Mouse (Mus musculus) right cerebral cortex, adult 18-20 months (tissue): Measurements from ENCODE around the gene Gm34302.
"Not testable (repeated sequence)": the region's sequence is repeated elsewhere in the genome, so short reads cannot be mapped to it uniquely, and the experiment has no call there.

ENCODE experiments used
- DNase-seq: peaks from one replicate; pipeline ENCODE4 v3.0.0; 2022; ENCODE audit warnings: mixed read lengths

Gene Gm34302

DNA sequence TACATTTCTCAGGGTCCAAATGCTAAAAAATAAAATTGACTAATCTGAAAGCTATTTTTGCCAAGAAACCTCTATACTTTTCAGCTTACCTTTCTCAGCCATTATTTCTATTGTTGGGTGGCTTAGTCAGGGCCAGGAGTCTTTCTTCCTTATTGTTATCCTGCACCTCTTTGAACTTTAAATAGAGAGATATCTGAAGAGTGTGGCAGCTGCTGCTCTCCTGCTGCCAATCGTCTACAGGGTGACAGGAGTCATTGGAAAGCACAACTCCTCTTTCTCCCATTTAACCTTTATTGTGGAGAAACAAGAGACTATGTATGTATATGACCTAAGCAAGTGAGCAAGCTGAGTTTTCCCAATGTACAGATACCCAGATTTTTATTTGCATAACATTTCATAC lies at the start of gene Gm34302:
Gm34302 (minus strand) TSS at position 154 of the 400 bp plus-strand sequence.
- no peak for DNase-seq

DNA sequence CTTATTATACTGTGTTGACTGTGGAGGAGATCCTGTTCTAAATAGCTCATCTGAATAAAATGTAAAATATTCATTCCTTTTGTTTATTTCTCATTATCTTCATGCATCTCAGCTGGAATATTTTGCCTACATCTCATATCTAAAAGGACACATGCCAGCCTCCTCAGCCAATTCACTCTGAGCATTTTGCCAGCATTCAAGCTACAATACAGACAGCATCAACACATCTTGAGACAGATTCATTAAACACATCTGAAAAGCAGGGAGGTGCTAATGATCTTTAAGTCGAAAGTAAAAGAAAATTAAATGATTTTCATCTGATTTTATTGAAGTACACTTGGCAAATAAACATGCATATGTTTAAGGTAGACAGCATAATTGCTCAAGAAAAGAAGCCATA lies 48.2 kb upstream of the Gm34302 start:
- DNase-seq: no peak

DNA sequence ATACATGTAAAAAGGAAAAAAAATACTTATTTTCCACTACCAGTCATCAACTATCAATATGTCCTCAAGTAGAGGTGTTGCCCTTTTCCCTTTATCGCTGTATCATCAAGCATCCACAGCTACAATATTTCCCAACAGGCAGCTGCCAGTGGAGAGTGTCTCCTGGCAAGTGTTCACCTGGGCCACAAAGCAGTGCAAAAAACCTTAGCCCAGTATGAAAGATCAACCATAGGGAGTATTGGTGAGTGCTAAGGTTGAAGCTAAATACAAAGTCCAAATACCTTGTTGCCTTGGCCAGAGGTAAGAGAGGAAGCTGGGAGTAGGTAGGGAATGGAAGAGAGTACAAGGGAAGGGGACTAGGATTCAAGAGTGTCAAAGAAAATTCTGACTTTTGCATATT lies 34.0 kb upstream of the Gm34302 start:
- no peak for DNase-seq

DNA sequence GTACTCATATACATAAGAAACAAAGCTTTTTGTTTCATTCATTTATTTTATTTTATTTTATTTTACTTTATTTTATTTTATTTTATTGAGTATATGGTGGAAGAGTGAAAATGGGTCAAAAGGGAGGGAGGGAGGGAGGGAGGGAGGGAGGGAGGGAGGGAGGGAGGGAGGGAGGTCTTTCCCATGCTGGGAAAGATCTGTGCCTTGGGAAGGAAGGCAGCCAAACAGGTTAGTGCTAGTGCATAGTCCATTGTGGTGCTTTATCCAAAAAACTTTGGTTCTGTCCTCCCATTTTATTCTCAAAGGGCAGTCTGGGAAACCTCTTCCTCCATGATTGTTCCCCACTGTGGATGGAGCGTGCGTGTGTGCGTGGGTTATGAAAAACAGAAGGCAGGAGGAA lies 32.6 kb upstream of the Gm34302 start:
- not testable (repeated sequence) for DNase-seq

DNA sequence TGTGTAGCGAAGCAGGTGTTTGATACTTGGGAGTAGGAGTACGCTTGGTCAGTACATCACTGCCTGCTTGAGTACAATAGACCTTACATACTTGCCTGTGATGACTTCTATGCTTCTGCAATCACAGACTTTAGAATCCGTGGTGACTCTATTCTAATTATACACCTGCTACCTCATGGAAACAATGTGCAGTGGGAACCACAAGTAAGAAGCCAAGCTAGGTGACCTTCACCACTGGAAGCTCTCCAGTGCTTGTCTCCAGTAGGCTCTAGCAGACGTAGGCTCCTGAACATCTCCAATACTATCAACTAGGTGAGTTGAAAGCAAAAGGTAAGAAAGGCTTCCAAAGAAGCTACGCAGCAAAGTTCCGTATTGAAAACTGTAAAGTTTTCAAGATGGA lies 27.6 kb upstream of the Gm34302 start:
- no peak for DNase-seq

DNA sequence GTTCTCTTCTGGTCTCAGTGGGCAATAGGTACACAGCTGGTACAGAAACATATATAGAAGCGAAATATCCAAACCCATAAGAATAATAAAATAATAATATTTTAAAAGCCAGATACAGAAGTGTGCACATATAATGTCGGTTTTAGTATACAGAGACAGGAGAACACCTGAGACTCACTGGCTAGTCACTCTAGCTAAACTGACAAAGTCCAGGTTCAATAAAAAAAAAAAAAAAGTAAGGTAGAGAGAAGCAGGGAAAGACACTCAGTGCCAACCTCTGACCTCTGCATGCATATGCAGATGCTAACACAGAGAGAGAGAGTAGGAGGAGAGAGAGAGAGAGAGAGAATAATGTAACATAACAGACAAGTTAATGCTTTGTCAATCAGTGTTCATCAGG lies 25.8 kb upstream of the Gm34302 start:
- no peak for DNase-seq

DNA sequence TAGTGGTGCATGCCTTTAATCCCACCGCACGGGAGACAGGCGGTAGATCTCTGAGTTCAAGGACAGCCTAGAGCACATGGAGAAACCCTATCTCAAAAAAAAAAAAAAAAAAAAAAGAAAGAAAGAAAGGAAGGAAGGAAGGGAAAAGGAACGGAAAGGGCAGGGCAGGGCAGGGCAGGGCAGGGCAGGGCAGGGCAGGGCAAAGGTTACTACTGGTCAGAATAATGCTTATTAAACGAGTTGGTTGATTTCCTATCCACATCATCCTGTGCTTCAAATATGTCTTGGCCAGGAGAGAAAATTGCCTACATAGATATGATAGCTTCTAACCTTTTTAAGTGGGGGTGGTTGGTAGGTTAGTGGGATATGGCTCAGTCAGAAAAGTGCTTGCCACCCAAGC lies 25.2 kb upstream of the Gm34302 start:
- DNase-seq: no peak

DNA sequence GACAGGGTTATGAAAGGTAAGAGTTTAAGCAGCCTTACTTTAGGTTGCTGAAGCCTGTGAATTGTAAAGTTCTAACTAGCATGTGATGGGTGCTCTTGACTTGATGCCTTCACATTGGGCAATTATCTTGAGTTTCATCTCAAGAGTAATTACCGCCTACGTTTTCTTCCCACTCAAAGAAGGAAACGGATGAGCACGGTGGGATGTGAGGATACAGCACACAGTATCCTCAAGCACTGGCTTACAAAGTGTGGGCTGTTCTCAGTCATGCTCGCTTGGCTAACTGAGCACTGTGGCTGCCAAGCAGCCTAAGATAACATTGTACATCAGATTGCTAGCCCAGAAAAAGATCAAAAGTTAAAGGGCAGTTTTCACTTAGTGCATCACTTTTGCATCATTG lies 20.8 kb upstream of the Gm34302 start:
- DNase-seq: peak; percentile 29

DNA sequence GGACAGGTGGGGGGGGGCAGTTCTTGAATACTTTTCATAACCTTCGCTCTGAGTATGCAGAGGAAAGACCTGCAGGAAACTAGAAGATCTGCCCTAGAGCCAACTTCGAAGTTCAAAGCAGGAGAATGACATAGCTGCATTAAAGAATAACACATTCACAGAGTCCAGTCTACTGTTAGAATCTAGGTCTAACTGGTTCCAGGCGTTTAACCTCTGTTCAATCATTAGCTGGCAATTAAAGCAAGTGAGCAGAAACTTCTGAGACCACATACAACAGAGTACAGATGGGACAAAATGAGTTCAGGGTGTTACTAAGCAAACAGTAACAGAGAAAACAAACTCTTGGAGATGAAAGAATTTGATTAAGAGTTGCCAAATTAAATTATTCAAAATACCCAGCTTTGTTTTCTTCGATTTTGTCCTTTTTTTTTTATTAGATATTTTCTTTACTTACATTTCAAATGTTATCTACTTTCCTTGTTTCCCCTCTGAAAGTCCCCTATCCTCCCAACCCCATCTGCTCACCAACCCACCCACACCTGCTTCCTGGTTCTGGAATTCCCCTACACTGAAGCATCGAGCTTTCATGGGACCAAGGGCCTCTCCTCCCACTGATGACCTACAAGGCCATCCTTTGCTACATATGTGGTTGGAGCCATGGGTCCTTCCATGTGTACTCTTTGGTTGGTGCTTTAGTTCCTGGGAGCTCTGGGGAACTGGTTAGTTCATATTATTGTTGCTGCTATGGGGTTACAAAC lies 11.1 kb upstream of the Gm34302 start:
- DNase-seq: no peak

DNA sequence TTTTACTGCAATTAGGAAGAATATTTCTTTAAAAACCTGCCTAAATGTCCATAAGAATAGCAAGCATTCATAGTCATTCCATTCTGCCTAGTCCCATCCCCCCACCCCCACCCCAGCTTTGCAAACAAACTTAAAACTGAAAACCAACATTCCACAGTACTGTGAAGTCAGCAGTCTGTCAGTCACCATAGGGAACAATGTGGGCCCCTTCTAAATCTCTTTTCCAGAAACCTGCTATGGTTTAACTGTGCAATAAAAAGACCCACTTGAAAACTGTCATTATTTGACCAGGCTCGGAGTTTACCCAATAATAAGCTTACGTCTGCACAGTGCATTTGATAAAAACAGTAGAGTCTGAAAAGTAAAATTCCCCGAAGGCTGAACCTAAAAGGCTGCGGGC lies 9.9 kb upstream of the Gm34302 start:
- no peak for DNase-seq

DNA sequence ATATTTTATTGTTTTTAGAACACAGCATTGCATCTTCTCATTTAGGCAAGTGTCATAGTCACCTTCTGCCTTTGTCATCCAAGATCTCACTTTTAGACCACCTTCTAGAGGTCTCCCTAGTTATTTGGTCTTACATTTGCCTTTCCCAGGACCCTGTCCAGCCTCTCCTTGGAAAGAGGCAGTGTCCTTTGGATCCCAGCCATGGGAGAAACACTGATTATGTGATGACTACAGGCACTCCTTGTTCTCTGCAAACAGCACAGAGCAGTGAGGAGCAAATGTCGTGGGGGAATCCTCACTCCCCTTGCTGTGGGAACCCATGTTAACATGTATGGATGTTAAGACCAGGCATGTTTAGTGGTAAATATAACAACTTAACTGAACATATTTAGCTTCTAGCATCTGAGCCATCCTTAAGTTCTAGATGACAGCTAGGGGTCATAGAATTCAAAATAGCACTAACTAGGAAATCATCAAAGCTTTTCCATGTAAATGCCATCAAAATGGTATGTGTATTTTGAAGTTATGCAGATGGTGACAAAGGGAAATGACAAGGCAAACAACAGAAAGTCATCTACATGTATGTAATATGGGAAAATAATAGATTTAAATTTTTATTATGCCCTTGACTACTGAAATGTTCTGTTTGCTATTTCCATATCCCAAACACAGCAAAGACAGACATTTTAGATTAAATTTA lies 43.1 kb downstream of the Gm34302 start:
- no peak for DNase-seq

DNA sequence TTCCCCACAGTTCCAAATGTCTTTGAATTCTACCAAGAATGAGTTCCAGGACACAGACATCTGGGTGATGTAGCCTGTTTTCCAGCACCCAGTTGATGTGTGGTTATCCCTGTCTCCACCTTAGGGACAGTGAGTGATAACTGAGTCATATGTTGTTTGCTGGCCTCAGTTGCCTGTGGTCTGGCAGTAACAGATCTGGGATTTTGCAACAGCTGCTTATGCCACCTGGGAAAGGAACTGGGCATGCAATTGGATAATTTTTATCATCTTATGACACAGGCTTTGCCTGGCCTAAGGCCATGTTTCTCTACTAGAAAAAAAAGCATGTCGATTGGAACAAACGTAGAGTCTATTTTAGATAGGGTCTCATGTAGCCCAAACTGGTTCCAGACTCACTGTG lies 43.9 kb downstream of the Gm34302 start:
- DNase-seq: peak; percentile 7

DNA sequence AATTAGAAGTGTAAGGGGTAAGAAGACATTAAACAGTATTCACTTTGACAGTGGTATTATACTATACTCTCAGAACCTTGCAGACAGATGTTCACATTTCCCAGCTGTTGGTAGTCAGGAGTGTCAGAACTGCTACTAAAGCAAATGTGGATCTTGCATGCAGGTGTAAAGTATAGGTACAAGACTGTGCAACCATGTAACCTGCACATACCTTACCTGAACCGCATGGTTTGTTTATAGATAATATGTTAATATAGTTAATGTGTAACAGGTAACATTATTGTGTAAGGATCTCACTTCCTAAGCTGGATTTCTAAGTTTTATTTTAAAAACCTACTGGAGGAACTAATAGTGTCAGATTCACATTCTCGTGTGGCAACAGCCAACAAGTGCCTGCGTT lies 44.8 kb downstream of the Gm34302 start:
- DNase-seq: no peak
